Mouse (Mus musculus) forebrain, embryonic 14.5 days (tissue): ENCODE data around the gene Rnf43. TPM values are rescaled to one million over a fixed set of nuclear protein-coding genes. Genes with fewer than 3 reads are reported as not detected.

Experiments
- ATAC-seq: fragments of 200-750 bp; cut with Nextera tagmentation; 2 replicates; pipeline ENCODE4 v1.8.0; 2017; ENCODE audit warnings: mild to moderate bottlenecking, moderate library complexity
- DNase-seq: peaks from one replicate; pipeline ENCODE4 v3.0.0-alpha.2; 2015; ENCODE audit warnings: low spot score
- H3K27ac ChIP-seq: fragments of 300-500 bp; sonication (generic); 2 replicates; pipeline ENCODE4 v1.5.1; 2014; ENCODE audit warnings: low read depth, mild to moderate bottlenecking, control low read depth, low read length, moderate library complexity
- H3K27me3 ChIP-seq: fragments of 300-500 bp; sonication (generic); replicated peaks from 2 replicates; pipeline ENCODE4 v1.6.1; 2014; ENCODE audit warnings: low read length, control low read depth, mixed read lengths; ENCODE audit not compliant: control insufficient read depth, insufficient read depth
- H3K36me3 ChIP-seq: fragments of 300-500 bp; sonication (generic); 2 replicates; pipeline ENCODE4 v1.6.1; 2014; ENCODE audit warnings: low read length, control low read depth; ENCODE audit not compliant: control insufficient read depth, insufficient read depth
- H3K4me1 ChIP-seq: fragments of 300-500 bp; sonication (generic); 2 replicates; pipeline ENCODE4 v1.6.1; 2014; ENCODE audit warnings: antibody characterized with exemption, low read length, control low read depth; ENCODE audit not compliant: control insufficient read depth, insufficient read depth
- H3K4me2 ChIP-seq: fragments of 300-500 bp; sonication (generic); 2 replicates; pipeline ENCODE4 v1.6.1; 2014; ENCODE audit warnings: mild to moderate bottlenecking, control low read depth, low read length
- H3K4me3 ChIP-seq: fragments of 300-500 bp; sonication (generic); 2 replicates; pipeline ENCODE4 v1.5.1; 2014; ENCODE audit warnings: low read depth, low read length, control low read depth
- H3K9ac ChIP-seq: fragments of 300-500 bp; sonication (generic); 2 replicates; pipeline ENCODE4 v1.6.1; 2014; ENCODE audit warnings: mild to moderate bottlenecking, low read length, control low read depth, moderate library complexity
- H3K9me3 ChIP-seq: fragments of 300-500 bp; sonication (generic); replicated peaks from 2 replicates; pipeline ENCODE4 v1.6.1; 2016; ENCODE audit warnings: low read length, control low read depth, mixed read lengths; ENCODE audit not compliant: control insufficient read depth
- WGBS: fragments of 180-500 bp; shearing (Covaris S2); extraction: QIAGEN DNeasy Blood & Tissue Kit; methylation state at CpG from one replicate; pipeline ENCODE4 v1.1.7; 2014; 5-methylcytosine and 5-hydroxymethylcytosine counted together
- polyA plus RNA-seq: library from polyadenylated mRNA; unstranded; fragments of >200 nt; fragmentation: Nextera tagmentation; extraction: Ambion mirVana; gene quantifications from 2 replicates; pipeline ENCODE4 v1.2.1, GENCODE M21; 2014

The Rnf43 gene
- polyA plus RNA-seq, 1 experiment from 2014 or later: 0.63 TPM

- DNase-seq (no peak), ATAC-seq (no peak)
- Histone ChIP-seq H3K27ac (no peak overlapping the region), H3K4me3 (no peak overlapping the region), H3K9me3 (no peaks in the 10 kb centered on the region), H3K36me3 (no peaks in the 10 kb centered on the region), H3K9ac (no peak overlapping the region), H3K27me3 (no peaks in the 10 kb centered on the region), H3K4me2 (no peak overlapping the region), H3K4me1 (peaks cover 6% of the 10 kb centered on the region; the same call in 1 of the 2 replicates)
- WGBS: 95% methylated on average over 12 of the region's 12 CpGs
Observed at GRCm38 (mm10) chr11:87682096-87682495, 19.6 kb downstream of the Rnf43 start.

DNA sequence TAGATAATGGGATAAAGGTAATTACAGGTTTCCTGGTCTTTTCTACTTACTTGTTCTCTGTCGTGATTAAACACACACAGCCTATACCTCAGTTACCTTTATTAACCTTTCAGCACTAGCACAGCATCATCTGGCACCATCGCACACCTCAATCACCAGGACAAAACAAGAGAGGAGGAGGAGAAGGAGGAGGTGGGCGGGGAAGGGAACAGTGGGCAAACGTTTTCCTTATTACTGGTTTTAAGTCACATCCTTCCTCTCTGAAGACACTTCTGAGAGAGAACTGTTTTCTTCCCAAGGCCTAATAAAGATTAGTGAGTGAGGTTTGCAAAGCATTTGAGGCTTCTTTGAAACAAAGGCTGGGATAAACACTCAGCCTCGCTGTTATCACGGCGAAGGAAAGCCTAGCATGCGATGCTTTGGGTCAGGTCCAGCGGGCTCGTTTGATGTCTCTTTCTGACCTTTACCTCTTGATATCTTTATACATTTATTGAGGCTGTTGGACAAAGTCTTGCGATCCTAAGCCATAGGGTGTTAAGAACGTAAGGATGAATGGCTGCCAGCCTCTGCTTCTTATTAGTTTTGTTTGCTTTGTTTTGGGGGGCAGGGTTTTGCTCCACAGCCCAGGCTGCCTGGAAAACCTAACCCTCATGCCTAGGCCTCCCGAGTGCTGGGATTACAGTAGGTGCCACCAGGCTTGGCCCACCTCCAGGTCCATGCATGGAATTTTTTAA, 20.5 kb downstream of the Rnf43 start:
- peak; percentile 9 for DNase-seq
- H3K27me3 ChIP-seq: no peaks in the 10 kb centered on the region

DNA sequence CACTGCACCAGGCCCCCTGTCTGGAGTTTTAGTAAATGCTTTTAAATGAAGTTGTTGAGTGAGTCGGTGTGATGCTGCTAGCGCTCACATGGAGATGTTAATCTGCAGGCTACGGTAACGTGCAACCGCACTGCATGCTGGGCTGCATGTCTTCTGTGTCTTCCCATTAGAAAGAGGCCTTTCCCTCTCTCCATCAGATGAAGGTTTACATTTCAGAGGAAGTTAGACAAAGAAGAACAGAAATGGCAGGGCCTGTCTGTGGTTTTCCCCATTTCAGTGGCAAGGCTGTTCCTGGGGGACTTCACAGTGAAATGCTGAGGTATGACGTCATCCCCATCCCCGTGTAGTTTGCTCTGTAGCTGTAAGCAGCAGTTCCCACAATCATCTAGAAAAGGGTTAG, 23.9 kb downstream of the Rnf43 start:
- Histone ChIP-seq H3K27me3 (no peaks in the 10 kb centered on the region), H3K36me3 (no peaks in the 10 kb centered on the region), H3K27ac (no peak overlapping the region), H3K4me1 (peaks cover 13% of the 10 kb centered on the region; the same call in 1 of the 2 replicates), H3K9ac (no peak overlapping the region), H3K4me2 (no peak overlapping the region), H3K4me3 (no peak overlapping the region), H3K9me3 (no peaks in the 10 kb centered on the region)
- DNase-seq: peak; percentile 45
- 55% methylated on average over 7 of the region's 7 CpGs for WGBS
- no peak for ATAC-seq

More for the DNA sequence above, 20.5 kb downstream of the Rnf43 start:
- Histone ChIP-seq H3K36me3 (no peaks in the 10 kb centered on the region), H3K9ac (no peak overlapping the region), H3K9me3 (no peaks in the 10 kb centered on the region), H3K27ac (0 out of 2 replicates have a peak overlapping the region, but pooled peaks have one; percentile 29), H3K4me2 (no peak overlapping the region), H3K4me3 (no peak overlapping the region), H3K4me1 (peaks cover 6% of the 10 kb centered on the region; the same call in 1 of the 2 replicates)
- WGBS: 36% methylated on average over 13 of the region's 13 CpGs
- no peak for ATAC-seq

DNA sequence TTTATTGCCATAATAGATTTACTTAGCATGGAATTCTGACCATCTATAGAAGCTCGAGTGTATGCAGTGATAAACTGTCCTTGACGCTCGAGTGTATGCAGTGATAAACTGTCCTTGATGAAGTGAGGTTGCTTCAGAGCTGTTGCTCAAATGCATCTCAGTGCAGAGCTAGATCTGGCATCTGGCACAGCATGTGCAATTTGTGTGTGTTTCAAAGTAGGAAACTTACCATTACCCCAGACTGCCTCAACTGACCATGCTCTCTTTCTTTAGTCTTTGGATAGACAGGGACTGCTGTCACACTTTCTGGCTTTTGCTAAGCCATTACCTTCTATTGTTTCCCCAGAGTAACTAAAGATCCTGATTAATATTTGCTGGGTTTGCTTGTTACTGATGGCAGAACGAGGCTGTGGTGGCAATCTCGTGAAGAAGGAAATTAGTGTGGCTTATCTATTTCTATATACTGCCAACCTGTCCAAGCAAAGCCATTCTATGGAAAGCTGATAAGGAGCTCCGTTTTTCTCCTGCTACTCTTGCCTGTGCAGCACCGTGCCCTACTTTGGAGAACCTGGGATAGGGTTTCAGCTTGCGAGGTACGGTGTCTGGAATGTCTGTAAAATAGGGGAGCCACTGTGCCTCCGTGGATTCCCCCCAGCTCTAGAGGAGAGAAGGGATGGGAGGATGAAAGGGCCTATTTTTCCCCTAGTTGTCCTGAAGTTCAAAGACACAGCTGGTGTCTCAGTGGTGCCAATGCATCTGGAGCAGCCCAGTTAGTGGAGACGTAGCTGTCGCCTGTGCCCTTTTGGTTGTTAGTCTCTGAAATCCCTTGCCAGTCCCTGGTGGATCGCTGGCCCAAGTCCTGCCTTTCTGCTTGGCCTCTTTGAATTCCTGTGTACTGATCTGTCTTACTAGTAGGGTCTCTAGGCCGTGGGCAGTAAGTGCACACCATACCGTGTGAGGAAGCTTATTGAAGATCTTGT, 25.0 kb downstream of the Rnf43 start:
- DNase-seq (no peak), ATAC-seq (no peak)
- H3K4me2 ChIP-seq: no peak overlapping the region
- no peak overlapping the region for H3K9ac ChIP-seq
- H3K9me3 ChIP-seq: no peaks in the 10 kb centered on the region
- no peaks in the 10 kb centered on the region for H3K36me3 ChIP-seq
- peaks cover 13% of the 10 kb centered on the region; the same call in 1 of the 2 replicates for H3K4me1 ChIP-seq
- no peaks in the 10 kb centered on the region for H3K27me3 ChIP-seq
- H3K27ac ChIP-seq: no peak overlapping the region
- no peak overlapping the region for H3K4me3 ChIP-seq
- WGBS: 76% methylated on average over 15 of the region's 15 CpGs

GRCm38 (mm10) chr11:87688478-87689203, 26.1 kb downstream of the Rnf43 start:
- H3K4me2 ChIP-seq: no peak overlapping the region
- H3K27me3 ChIP-seq: no peaks in the 10 kb centered on the region
- WGBS: 90% methylated on average over 11 of the region's 11 CpGs
- H3K36me3 ChIP-seq: no peaks in the 10 kb centered on the region
- H3K4me1 ChIP-seq: peaks cover 6% of the 10 kb centered on the region; the same call in 1 of the 2 replicates
- DNase-seq (no peak), ATAC-seq (no peak)
- H3K27ac ChIP-seq: no peak overlapping the region; the same call in 1 of the 2 replicates
- H3K9me3 ChIP-seq: no peaks in the 10 kb centered on the region
- no peak overlapping the region for H3K9ac ChIP-seq
- H3K4me3 ChIP-seq: no peak overlapping the region

DNA sequence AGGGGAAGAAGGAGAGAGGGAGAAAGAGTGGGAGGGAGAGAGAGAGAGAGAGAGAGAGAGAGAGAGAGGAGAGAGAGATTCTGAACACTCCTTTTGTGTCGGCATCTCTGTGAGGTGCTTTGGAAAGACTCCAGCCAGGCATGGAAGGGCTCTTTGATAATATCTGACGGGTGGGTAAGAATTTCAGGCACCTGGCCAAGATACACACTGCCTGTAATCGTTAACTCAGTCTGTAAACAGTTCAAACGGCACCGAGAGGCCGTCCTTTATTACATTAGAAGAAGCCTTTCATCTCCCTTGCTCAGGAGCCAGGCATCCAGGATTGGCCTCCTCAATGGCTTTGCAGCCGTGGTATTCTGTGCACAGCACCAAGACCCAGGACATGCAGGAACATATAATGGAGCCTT, 26.9 kb downstream of the Rnf43 start:
- H3K4me3 ChIP-seq: no peak overlapping the region
- H3K9me3 ChIP-seq: no peaks in the 10 kb centered on the region
- H3K27ac ChIP-seq: peak overlapping the region; percentile 44; the same call in 1 of the 2 replicates
- no peak overlapping the region for H3K9ac ChIP-seq
- H3K4me2 ChIP-seq: no peak overlapping the region
- H3K27me3 ChIP-seq: no peaks in the 10 kb centered on the region
- ATAC-seq (peak; percentile 48; the same call in 1 of the 2 replicates), DNase-seq (peak; percentile 80)
- 4% methylated on average over 7 of the region's 7 CpGs for WGBS
- peaks cover 6% of the 10 kb centered on the region; the same call in 1 of the 2 replicates for H3K4me1 ChIP-seq
- H3K36me3 ChIP-seq: no peaks in the 10 kb centered on the region

DNA sequence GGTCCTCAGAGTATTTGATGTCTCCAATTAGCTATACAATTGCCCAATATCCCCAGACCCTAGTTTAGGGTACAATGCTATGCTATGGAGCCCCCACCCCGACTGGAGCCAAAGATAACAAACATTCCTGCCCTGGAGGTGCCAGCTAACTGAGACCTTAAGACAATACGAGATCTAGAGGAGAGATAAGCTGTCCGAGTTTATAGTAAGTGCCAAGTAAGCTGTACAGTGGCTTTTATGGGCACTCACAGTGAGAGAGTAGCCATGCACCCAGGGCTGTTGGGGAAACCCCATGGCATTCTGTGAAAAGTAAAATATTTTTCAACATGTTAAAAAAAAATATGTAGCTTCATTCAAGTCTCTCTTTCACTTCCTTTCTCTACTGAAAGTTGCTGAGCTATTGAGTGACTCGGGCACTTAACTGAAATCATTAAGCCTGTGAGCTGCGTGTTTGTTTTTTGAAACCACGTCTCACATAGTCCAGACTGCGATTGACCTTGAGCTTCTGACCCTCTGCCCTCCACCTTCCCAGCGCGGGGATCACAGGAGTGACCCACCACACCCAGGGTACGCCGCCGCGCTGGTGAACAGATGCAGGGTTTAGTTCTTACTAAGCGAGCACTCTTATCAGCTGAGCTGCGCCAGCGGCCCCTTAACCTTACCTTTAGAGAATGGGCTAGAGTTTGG, 27.7 kb downstream of the Rnf43 start:
- Histone ChIP-seq H3K4me3 (no peak overlapping the region), H3K4me1 (peaks cover 6% of the 10 kb centered on the region; the same call in 1 of the 2 replicates), H3K4me2 (no peak overlapping the region), H3K9ac (no peak overlapping the region), H3K27ac (0 out of 2 replicates have a peak overlapping the region, but pooled peaks have one; percentile 40), H3K27me3 (no peaks in the 10 kb centered on the region), H3K9me3 (no peaks in the 10 kb centered on the region), H3K36me3 (no peaks in the 10 kb centered on the region)
- DNase-seq: no peak
- no peak for ATAC-seq
- WGBS: 78% methylated on average over 16 of the region's 16 CpGs

GRCm38 (mm10) chr11:87697131-87697682, 34.7 kb downstream of the Rnf43 start:
- Histone ChIP-seq H3K9ac (no peak overlapping the region), H3K27me3 (no peaks in the 10 kb centered on the region), H3K4me3 (no peak overlapping the region), H3K36me3 (no peaks in the 10 kb centered on the region), H3K9me3 (no peaks in the 10 kb centered on the region), H3K4me2 (no peak overlapping the region), H3K4me1 (no peaks in the 10 kb centered on the region), H3K27ac (no peak overlapping the region)
- 86% methylated on average over 14 of the region's 14 CpGs for WGBS
- ATAC-seq (no peak), DNase-seq (no peak)
